Mouse (Mus musculus): ENCODE results near the gene Hexdc.

GRCm38 (mm10) chr11:121203859-121204160, 423 bp upstream of the Hexdc start:
- TF ChIP-seq CTCF (IDR thresholded peaks at IDR 0.05; ENCODE audit: control insufficient read depth, insufficient read depth, insufficient replicate concordance, low read depth, low read length): no peak
- TF ChIP-seq POLR2A (IDR thresholded peaks at IDR 0.05; ENCODE audit: control insufficient read depth, low read depth, low read length): no peak

All from testis, adult 2 months (tissue).